Mouse (Mus musculus) heart, embryonic 13.5 days (tissue): ENCODE measurements around the gene Slc4a8. TPM values are rescaled to one million over a fixed set of nuclear protein-coding genes. Genes with fewer than 3 reads are reported as not detected.
"Not testable (repeated sequence)": the region's sequence is repeated elsewhere in the genome, so short reads cannot be mapped to it uniquely, and the experiment has no call there.

Experiments used
- ATAC-seq: fragments of 200-750 bp; cut with Nextera tagmentation; 2 replicates; pipeline ENCODE4 v1.8.0; 2017; ENCODE audit warnings: moderate TSS enrichment; ENCODE audit not compliant: insufficient number of reproducible peaks, low FRiP score, low TSS enrichment; ENCODE audit errors: extremely low read depth
- H3K27ac ChIP-seq: fragments of 300-500 bp; sonication (generic); replicated peaks from 2 replicates; pipeline ENCODE4 v1.5.1; 2015; ENCODE audit warnings: moderate library complexity, mild to moderate bottlenecking, inconsistent platforms
- H3K27me3 ChIP-seq: fragments of 300-500 bp; sonication (generic); replicated peaks from 2 replicates; pipeline ENCODE4 v1.6.1; 2015; ENCODE audit warnings: mild to moderate bottlenecking, inconsistent platforms
- H3K36me3 ChIP-seq: fragments of 300-500 bp; sonication (generic); 2 replicates; pipeline ENCODE4 v1.6.1; 2015; ENCODE audit warnings: mild to moderate bottlenecking, inconsistent platforms
- H3K4me1 ChIP-seq: fragments of 300-500 bp; sonication (generic); 2 replicates; pipeline ENCODE4 v1.6.1; 2015; ENCODE audit warnings: inconsistent platforms
- H3K4me2 ChIP-seq: fragments of 300-500 bp; sonication (generic); 2 replicates; pipeline ENCODE4 v1.6.1; 2015; ENCODE audit warnings: inconsistent platforms, mild to moderate bottlenecking, moderate library complexity
- H3K4me3 ChIP-seq: fragments of 300-500 bp; sonication (generic); 2 replicates; pipeline ENCODE4 v1.5.1; 2015; ENCODE audit warnings: moderate library complexity, mild to moderate bottlenecking, inconsistent platforms
- H3K9ac ChIP-seq: fragments of 300-500 bp; sonication (generic); 2 replicates; pipeline ENCODE4 v1.6.1; 2015; ENCODE audit warnings: inconsistent platforms, mild to moderate bottlenecking, moderate library complexity
- H3K9me3 ChIP-seq: fragments of 300-500 bp; sonication (generic); 2 replicates; pipeline ENCODE4 v1.6.1; 2016; ENCODE audit warnings: inconsistent platforms
- whole genome bisulfite sequencing: fragments of 180-500 bp; shearing (Covaris S2); methylation state at CpG from one replicate; pipeline ENCODE4 v1.1.7; 2015; ENCODE audit warnings: mixed read lengths; 5-methylcytosine and 5-hydroxymethylcytosine counted together
- polyA plus RNA-seq: library from polyadenylated mRNA; unstranded; fragments of >200 nt; fragmentation: Nextera tagmentation; extraction: Ambion mirVana; gene quantifications from 2 replicates; pipeline ENCODE4 v1.2.1, GENCODE M21; 2015

Gene Slc4a8
- polyA plus RNA-seq, 1 experiment from 2014 or later = 1.1 TPM

DNA sequence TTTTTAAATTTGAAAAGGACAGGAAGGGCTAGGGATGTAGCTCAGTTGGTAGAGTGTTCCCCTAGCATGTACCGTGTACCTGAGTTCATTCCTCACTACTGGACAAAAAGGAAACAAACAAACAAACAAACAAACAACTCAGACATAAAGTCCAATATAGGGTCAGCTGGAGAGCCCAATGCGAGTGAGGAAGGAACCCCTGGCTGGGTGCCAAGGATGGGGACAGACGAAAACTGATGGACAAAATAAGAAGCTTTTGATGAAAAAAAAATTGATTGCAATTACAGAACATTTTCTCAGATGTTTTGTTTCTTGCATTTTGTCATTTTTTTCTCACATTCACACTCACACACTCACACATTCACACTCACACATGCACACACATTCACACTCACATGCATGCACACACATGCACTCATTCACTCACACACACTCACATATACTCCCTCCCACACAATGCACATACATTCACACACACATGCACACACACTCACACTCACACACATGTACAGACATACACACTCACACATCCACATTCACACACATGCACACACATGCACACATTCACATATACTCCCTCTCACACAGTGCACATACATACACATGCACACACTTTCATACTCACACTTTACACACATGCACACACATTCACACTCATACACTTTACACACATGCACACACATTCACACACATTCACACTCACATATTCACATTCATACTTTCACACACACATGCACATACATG lies 5.5 kb upstream of the Slc4a8 start:
- no peak for ATAC-seq
- Histone ChIP-seq H3K36me3 (no peaks in the 10 kb centered on the region), H3K9ac (no peak overlapping the region), H3K27me3 (peaks cover 61% of the 10 kb centered on the region), H3K4me2 (no peak overlapping the region), H3K9me3 (no peaks in the 10 kb centered on the region), H3K4me3 (no peak overlapping the region), H3K27ac (no peak overlapping the region), H3K4me1 (peaks cover 14% of the 10 kb centered on the region)
- 60% methylated on average over 3 of the region's 3 CpGs for WGBS

DNA sequence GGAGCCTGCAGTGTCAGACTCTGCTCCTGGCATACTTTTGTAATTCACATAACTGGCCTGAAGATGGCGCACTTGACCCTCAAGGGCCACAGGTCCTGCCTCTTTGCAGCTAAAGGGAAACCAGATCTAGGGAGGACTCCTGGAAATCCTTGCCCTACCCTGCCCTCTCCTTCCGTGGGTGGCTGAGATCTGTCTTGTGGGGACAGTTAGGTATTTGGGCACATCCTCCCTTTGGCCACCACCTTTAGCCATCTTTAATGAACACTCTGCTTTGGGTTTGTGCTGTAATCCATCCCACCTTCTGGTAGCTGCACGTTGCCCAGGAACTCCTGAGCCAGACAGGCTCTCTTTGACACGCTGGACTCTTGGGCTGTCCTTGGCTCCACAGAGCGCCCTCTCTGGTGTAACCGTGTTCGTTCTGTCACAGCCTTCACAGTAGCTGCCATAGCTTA lies 4.0 kb upstream of the Slc4a8 start:
- H3K36me3 ChIP-seq = no peaks in the 10 kb centered on the region
- H3K27me3 ChIP-seq = peaks cover 71% of the 10 kb centered on the region
- H3K9me3 ChIP-seq = no peaks in the 10 kb centered on the region
- ATAC-seq = no peak
- peaks cover 25% of the 10 kb centered on the region for H3K4me1 ChIP-seq
- no peak overlapping the region for H3K9ac ChIP-seq
- H3K4me2 ChIP-seq = peak overlapping the region; percentile 30; the same call in 1 of the 2 replicates
- under 1% methylated on average over 7 of the region's 7 CpGs for WGBS
- H3K27ac ChIP-seq = no peak overlapping the region
- no peak overlapping the region for H3K4me3 ChIP-seq

GRCm38 (mm10) chr15:100759286-100759685 lies 2.3 kb upstream of the Slc4a8 start:
- no peak overlapping the region for H3K4me3 ChIP-seq
- H3K4me1 ChIP-seq = peaks cover 25% of the 10 kb centered on the region
- H3K27me3 ChIP-seq = peaks cover 71% of the 10 kb centered on the region
- no peaks in the 10 kb centered on the region for H3K9me3 ChIP-seq
- no peak overlapping the region for H3K9ac ChIP-seq
- no peak for ATAC-seq
- no peaks in the 10 kb centered on the region for H3K36me3 ChIP-seq
- H3K27ac ChIP-seq = no peak overlapping the region
- WGBS = 83% methylated on average over 10 of the region's 10 CpGs
- no peak overlapping the region for H3K4me2 ChIP-seq

DNA sequence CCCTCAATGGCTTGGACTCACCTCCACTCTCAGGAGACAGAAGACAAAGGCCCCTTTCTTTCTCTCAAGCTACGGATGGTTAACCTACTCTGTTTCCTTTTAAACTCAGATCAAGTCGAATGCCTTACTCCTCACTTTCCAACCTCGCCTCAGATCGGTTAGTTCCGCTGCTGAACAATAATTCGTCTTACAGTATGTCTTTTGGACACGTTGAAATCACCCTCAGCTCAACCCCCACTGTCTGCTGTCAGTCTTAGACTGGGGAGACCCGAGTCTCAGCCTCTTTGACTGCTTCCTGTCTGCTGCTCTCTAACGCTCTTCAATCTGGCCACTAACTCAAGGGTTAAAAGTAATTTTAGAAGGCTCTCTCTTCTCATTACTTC lies 520 bp upstream of the Slc4a8 start:
- Histone ChIP-seq H3K27ac (no peak overlapping the region), H3K4me2 (peak overlapping the region; percentile 74), H3K9ac (no peak overlapping the region), H3K4me3 (peak overlapping the region; percentile 60), H3K9me3 (no peaks in the 10 kb centered on the region), H3K27me3 (peaks cover 85% of the 10 kb centered on the region), H3K36me3 (no peaks in the 10 kb centered on the region), H3K4me1 (peaks cover 16% of the 10 kb centered on the region)
- no peak for ATAC-seq
- 28% methylated on average over 9 of the region's 9 CpGs for WGBS

DNA sequence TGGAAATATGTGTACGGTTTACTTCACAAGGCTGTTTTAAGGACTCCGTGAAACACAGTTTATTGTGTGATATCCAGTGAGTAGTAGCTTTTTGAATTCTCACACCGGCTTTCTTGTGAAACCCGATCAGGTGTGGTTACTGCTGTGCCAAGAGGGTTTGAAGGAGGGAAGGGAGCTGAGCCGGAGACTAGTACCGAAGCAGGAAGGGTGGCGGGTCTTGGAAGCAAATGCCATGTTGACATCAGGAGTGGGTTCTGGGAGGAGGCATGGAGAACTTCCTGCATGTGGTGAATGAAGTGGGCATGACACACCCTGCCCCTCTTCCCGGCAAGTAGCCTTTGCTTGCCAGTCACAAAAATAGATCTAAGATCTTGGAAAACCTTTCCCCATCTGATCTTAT lies 1.1 kb downstream of the Slc4a8 start:
- no peak for ATAC-seq
- no peak overlapping the region for H3K27ac ChIP-seq
- peaks cover 86% of the 10 kb centered on the region for H3K27me3 ChIP-seq
- H3K4me1 ChIP-seq = peaks cover 14% of the 10 kb centered on the region
- H3K36me3 ChIP-seq = no peaks in the 10 kb centered on the region
- no peak overlapping the region for H3K4me3 ChIP-seq
- no peaks in the 10 kb centered on the region for H3K9me3 ChIP-seq
- peak overlapping the region; percentile 74 for H3K4me2 ChIP-seq
- no peak overlapping the region for H3K9ac ChIP-seq
- WGBS = 43% methylated on average over 8 of the region's 8 CpGs

DNA sequence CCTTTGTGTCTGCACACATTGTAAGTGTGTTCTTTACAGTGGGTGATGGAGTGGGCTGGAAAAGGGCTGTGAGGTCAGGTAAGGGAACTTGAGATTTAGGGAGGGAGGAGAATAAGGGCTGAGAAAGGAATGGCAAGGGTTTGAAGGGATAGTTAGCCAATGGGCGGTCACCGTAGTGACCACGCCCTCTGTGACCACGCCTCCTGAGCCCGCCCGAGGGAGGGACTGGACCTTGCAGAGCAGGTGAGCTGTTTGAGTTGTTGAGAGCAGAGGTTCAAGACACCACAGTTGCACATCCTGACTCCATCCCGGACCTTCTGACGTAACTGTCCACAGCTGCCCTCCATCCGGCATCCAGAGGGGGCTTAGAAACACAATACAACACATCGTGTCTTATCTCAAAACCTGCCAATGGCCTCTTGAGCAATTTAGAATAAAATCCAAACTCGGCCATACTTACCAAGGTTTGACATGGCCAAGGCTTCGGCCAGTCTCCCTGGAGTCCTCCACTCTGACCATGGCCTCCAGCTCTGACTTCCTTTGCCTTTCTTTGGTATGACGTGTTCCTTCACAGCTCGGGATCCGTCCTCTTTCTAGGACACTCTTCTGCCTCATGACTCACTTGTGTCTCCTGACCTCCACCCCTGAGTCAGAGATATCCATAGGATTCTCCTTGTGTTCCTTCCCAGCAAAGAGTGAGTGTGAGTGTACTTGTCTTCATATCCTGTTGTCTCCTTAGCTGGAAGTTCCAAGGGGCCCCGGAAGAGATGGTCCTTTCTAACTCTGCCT lies 2.8 kb downstream of the Slc4a8 start:
- ATAC-seq = no peak
- H3K4me3 ChIP-seq = no peak overlapping the region
- H3K27me3 ChIP-seq = peaks cover 88% of the 10 kb centered on the region
- no peak overlapping the region for H3K9ac ChIP-seq
- no peak overlapping the region for H3K27ac ChIP-seq
- no peak overlapping the region for H3K4me2 ChIP-seq
- no peaks in the 10 kb centered on the region for H3K36me3 ChIP-seq
- H3K4me1 ChIP-seq = peaks cover 13% of the 10 kb centered on the region
- WGBS = 68% methylated on average over 16 of the region's 16 CpGs
- H3K9me3 ChIP-seq = 0 out of 2 replicates have a peak, but pooled peaks cover 1% of the 10 kb centered on the region

GRCm38 (mm10) chr15:100766826-100767225 lies 5.3 kb downstream of the Slc4a8 start:
- H3K36me3 ChIP-seq = no peaks in the 10 kb centered on the region
- ATAC-seq = no peak
- H3K4me3 ChIP-seq = no peak overlapping the region
- no peak overlapping the region for H3K27ac ChIP-seq
- no peak overlapping the region for H3K4me2 ChIP-seq
- WGBS = 67% methylated on average over 9 of the region's 9 CpGs
- 0 out of 2 replicates have a peak, but pooled peaks cover 6% of the 10 kb centered on the region for H3K9me3 ChIP-seq
- peaks cover 5% of the 10 kb centered on the region; the same call in 1 of the 2 replicates for H3K4me1 ChIP-seq
- peaks cover 96% of the 10 kb centered on the region for H3K27me3 ChIP-seq
- no peak overlapping the region for H3K9ac ChIP-seq

DNA sequence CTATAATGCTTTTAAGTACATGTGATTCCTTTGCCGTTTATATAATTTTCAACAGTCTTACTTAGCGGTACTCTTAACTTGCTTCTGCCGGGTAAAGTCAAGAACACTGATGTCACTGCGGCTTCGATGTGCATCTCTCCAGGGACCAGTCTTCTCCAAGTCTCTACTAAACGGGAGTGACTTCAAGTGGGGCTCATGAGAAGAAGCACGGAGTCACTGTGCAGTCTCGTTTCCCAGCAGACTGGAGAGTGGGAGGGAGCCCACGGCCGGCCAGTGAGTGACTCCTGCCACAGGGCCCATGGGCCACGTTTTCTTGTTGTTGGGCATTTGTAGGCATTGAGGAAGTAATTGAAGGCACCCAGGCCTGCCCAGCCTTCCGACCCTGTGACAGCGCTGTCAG lies 6.3 kb downstream of the Slc4a8 start:
- Histone ChIP-seq H3K27ac (no peak overlapping the region), H3K9ac (no peak overlapping the region), H3K27me3 (peaks cover 95% of the 10 kb centered on the region), H3K4me2 (no peak overlapping the region), H3K9me3 (0 out of 2 replicates have a peak, but pooled peaks cover 6% of the 10 kb centered on the region), H3K4me3 (no peak overlapping the region), H3K4me1 (no peaks in the 10 kb centered on the region), H3K36me3 (no peaks in the 10 kb centered on the region)
- no peak for ATAC-seq
- WGBS = 80% methylated on average over 13 of the region's 13 CpGs

- H3K27me3 ChIP-seq = peaks cover 93% of the 10 kb centered on the region
- not testable (repeated sequence) for H3K4me2 ChIP-seq, H3K9me3 ChIP-seq, H3K4me1 ChIP-seq, H3K9ac ChIP-seq, H3K36me3 ChIP-seq, H3K27ac ChIP-seq, ATAC-seq, H3K4me3 ChIP-seq
- WGBS = 44% methylated on average over 4 of the region's 4 CpGs
Observed at GRCm38 (mm10) chr15:100769023-100769422, 7.5 kb downstream of the Slc4a8 start.

GRCm38 (mm10) chr15:100770338-100770737 lies 8.8 kb downstream of the Slc4a8 start:
- peaks cover 91% of the 10 kb centered on the region for H3K27me3 ChIP-seq
- H3K9me3 ChIP-seq = 0 out of 2 replicates have a peak, but pooled peaks cover 6% of the 10 kb centered on the region
- no peak overlapping the region for H3K27ac ChIP-seq
- H3K4me3 ChIP-seq = no peak overlapping the region
- no peaks in the 10 kb centered on the region for H3K36me3 ChIP-seq
- WGBS = 89% methylated on average over 5 of the region's 5 CpGs
- peaks cover 5% of the 10 kb centered on the region for H3K4me1 ChIP-seq
- no peak for ATAC-seq
- H3K4me2 ChIP-seq = no peak overlapping the region
- no peak overlapping the region for H3K9ac ChIP-seq

GRCm38 (mm10) chr15:100772685-100773084 lies 11.1 kb downstream of the Slc4a8 start:
- H3K27me3 ChIP-seq = peaks cover 91% of the 10 kb centered on the region
- no peak overlapping the region for H3K9ac ChIP-seq
- no peak for ATAC-seq
- H3K27ac ChIP-seq = no peak overlapping the region
- no peak overlapping the region for H3K4me3 ChIP-seq
- no peak overlapping the region for H3K4me2 ChIP-seq
- H3K9me3 ChIP-seq = 0 out of 2 replicates have a peak, but pooled peaks cover 6% of the 10 kb centered on the region
- 77% methylated on average over 4 of the region's 4 CpGs for WGBS
- H3K4me1 ChIP-seq = peaks cover 9% of the 10 kb centered on the region
- H3K36me3 ChIP-seq = no peaks in the 10 kb centered on the region
